Mouse (Mus musculus): Measurements from ENCODE around the gene Vav3. TPM values are rescaled to one million over a fixed set of nuclear protein-coding genes. Genes with fewer than 3 reads are reported as not detected.

Gene Vav3
- polyA plus RNA-seq, 1 experiment from 2014 or later: 27.7 TPM

GRCm38 (mm10) chr3:109578347-109578746, 237.9 kb downstream of the Vav3 start:
- peak overlapping the region; percentile 3; the same call in 1 of the 2 replicates for H3K4me2 ChIP-seq (replicated peaks; ENCODE audit: low read depth, low read length)
- no peaks in the 10 kb centered on the region for H3K27me3 ChIP-seq (ENCODE audit: insufficient read depth, low read length)
- peak overlapping the region; percentile 77 for H3K27ac ChIP-seq (ENCODE audit: low read length)
- ATAC-seq (ENCODE audit: low FRiP score, low TSS enrichment): peak; percentile 79
- no peak overlapping the region for H3K9ac ChIP-seq (replicated peaks; ENCODE audit: low read length)
- H3K4me1 ChIP-seq (ENCODE audit: insufficient read depth, low read length): peaks cover 12% of the 10 kb centered on the region
- WGBS: 61% methylated on average over 3 of the region's 3 CpGs
- no peak overlapping the region for H3K4me3 ChIP-seq (ENCODE audit: low read length)
- H3K9me3 ChIP-seq (ENCODE audit: low read length): no peaks in the 10 kb centered on the region
- H3K36me3 ChIP-seq (ENCODE audit: insufficient read depth, low read length): no peaks in the 10 kb centered on the region

- H3K36me3 ChIP-seq (ENCODE audit: insufficient read depth, low read length): no peaks in the 10 kb centered on the region
- H3K9me3 ChIP-seq (ENCODE audit: low read length): no peaks in the 10 kb centered on the region
- no peaks in the 10 kb centered on the region for H3K27me3 ChIP-seq (ENCODE audit: insufficient read depth, low read length)
- 0 out of 2 replicates have a peak, but pooled peaks have one; percentile 74 for ATAC-seq (ENCODE audit: low FRiP score, low TSS enrichment)
- H3K4me2 ChIP-seq (replicated peaks; ENCODE audit: low read depth, low read length): no peak overlapping the region
- H3K27ac ChIP-seq (ENCODE audit: low read length): peak overlapping the region; percentile 77; the same call in 1 of the 2 replicates
- no peak overlapping the region for H3K9ac ChIP-seq (replicated peaks; ENCODE audit: low read length)
- WGBS: 28% methylated on average over 7 of the region's 7 CpGs
- H3K4me1 ChIP-seq (ENCODE audit: insufficient read depth, low read length): peaks cover 12% of the 10 kb centered on the region
- H3K4me3 ChIP-seq (ENCODE audit: low read length): no peak overlapping the region
Observed at GRCm38 (mm10) chr3:109578983-109579382, 238.5 kb downstream of the Vav3 start.

- H3K9ac ChIP-seq (replicated peaks; ENCODE audit: low read length): no peak overlapping the region
- H3K4me2 ChIP-seq (replicated peaks; ENCODE audit: low read depth, low read length): no peak overlapping the region
- no peak for ATAC-seq (ENCODE audit: low FRiP score, low TSS enrichment)
- H3K9me3 ChIP-seq (ENCODE audit: low read length): no peaks in the 10 kb centered on the region
- H3K4me1 ChIP-seq (ENCODE audit: insufficient read depth, low read length): no peaks in the 10 kb centered on the region
- H3K36me3 ChIP-seq (ENCODE audit: insufficient read depth, low read length): no peaks in the 10 kb centered on the region
- no peaks in the 10 kb centered on the region for H3K27me3 ChIP-seq (ENCODE audit: insufficient read depth, low read length)
- H3K4me3 ChIP-seq (ENCODE audit: low read length): no peak overlapping the region
- H3K27ac ChIP-seq (ENCODE audit: low read length): no peak overlapping the region
Observed at GRCm38 (mm10) chr3:109585946-109586345, 245.5 kb downstream of the Vav3 start.

GRCm38 (mm10) chr3:109592970-109593369, 252.5 kb downstream of the Vav3 start:
- Histone ChIP-seq H3K9ac (replicated peaks; ENCODE audit: low read length) (no peak overlapping the region), H3K4me2 (replicated peaks; ENCODE audit: low read depth, low read length) (no peak overlapping the region), H3K27me3 (ENCODE audit: insufficient read depth, low read length) (no peaks in the 10 kb centered on the region), H3K4me3 (ENCODE audit: low read length) (no peak overlapping the region), H3K9me3 (ENCODE audit: low read length) (no peaks in the 10 kb centered on the region), H3K36me3 (ENCODE audit: insufficient read depth, low read length) (no peaks in the 10 kb centered on the region), H3K4me1 (ENCODE audit: insufficient read depth, low read length) (no peaks in the 10 kb centered on the region), H3K27ac (ENCODE audit: low read length) (no peak overlapping the region)
- 78% methylated on average over 6 of the region's 6 CpGs for WGBS
- no peak for ATAC-seq (ENCODE audit: low FRiP score, low TSS enrichment)

GRCm38 (mm10) chr3:109596084-109596483, 255.6 kb downstream of the Vav3 start:
- no peaks in the 10 kb centered on the region for H3K4me1 ChIP-seq (ENCODE audit: insufficient read depth, low read length)
- H3K9me3 ChIP-seq (ENCODE audit: low read length): no peaks in the 10 kb centered on the region
- no peak overlapping the region for H3K4me2 ChIP-seq (replicated peaks; ENCODE audit: low read depth, low read length)
- 70% methylated on average over 3 of the region's 3 CpGs for WGBS
- no peaks in the 10 kb centered on the region for H3K36me3 ChIP-seq (ENCODE audit: insufficient read depth, low read length)
- no peak overlapping the region for H3K27ac ChIP-seq (ENCODE audit: low read length)
- no peak overlapping the region for H3K9ac ChIP-seq (replicated peaks; ENCODE audit: low read length)
- no peaks in the 10 kb centered on the region for H3K27me3 ChIP-seq (ENCODE audit: insufficient read depth, low read length)
- no peak overlapping the region for H3K4me3 ChIP-seq (ENCODE audit: low read length)
- ATAC-seq (ENCODE audit: low FRiP score, low TSS enrichment): no peak

GRCm38 (mm10) chr3:109600699-109601451, 260.4 kb downstream of the Vav3 start:
- no peak overlapping the region for H3K27ac ChIP-seq (ENCODE audit: low read length)
- H3K4me3 ChIP-seq (ENCODE audit: low read length): no peak overlapping the region
- H3K9ac ChIP-seq (replicated peaks; ENCODE audit: low read length): no peak overlapping the region
- no peaks in the 10 kb centered on the region for H3K4me1 ChIP-seq (ENCODE audit: insufficient read depth, low read length)
- no peak for ATAC-seq (ENCODE audit: low FRiP score, low TSS enrichment)
- 75% methylated on average over 4 of the region's 4 CpGs for WGBS
- H3K27me3 ChIP-seq (ENCODE audit: insufficient read depth, low read length): no peaks in the 10 kb centered on the region
- H3K9me3 ChIP-seq (ENCODE audit: low read length): no peaks in the 10 kb centered on the region
- H3K36me3 ChIP-seq (ENCODE audit: insufficient read depth, low read length): no peaks in the 10 kb centered on the region
- H3K4me2 ChIP-seq (replicated peaks; ENCODE audit: low read depth, low read length): no peak overlapping the region

- H3K27me3 ChIP-seq (ENCODE audit: insufficient read depth, low read length): no peaks in the 10 kb centered on the region
Observed at GRCm38 (mm10) chr3:109602753-109603152, 262.3 kb downstream of the Vav3 start.

GRCm38 (mm10) chr3:109606121-109606520, 265.7 kb downstream of the Vav3 start:
- no peak for ATAC-seq (ENCODE audit: low FRiP score, low TSS enrichment)
- no peaks in the 10 kb centered on the region for H3K9me3 ChIP-seq (ENCODE audit: low read length)
- H3K27ac ChIP-seq (ENCODE audit: low read length): no peak overlapping the region
- 86% methylated on average over 2 of the region's 2 CpGs for WGBS
- no peak overlapping the region for H3K9ac ChIP-seq (replicated peaks; ENCODE audit: low read length)
- no peak overlapping the region for H3K4me2 ChIP-seq (replicated peaks; ENCODE audit: low read depth, low read length)
- H3K27me3 ChIP-seq (ENCODE audit: insufficient read depth, low read length): no peaks in the 10 kb centered on the region
- H3K36me3 ChIP-seq (ENCODE audit: insufficient read depth, low read length): no peaks in the 10 kb centered on the region
- no peaks in the 10 kb centered on the region for H3K4me1 ChIP-seq (ENCODE audit: insufficient read depth, low read length)
- H3K4me3 ChIP-seq (ENCODE audit: low read length): no peak overlapping the region

More at GRCm38 (mm10) chr3:109602753-109603152, 262.3 kb downstream of the Vav3 start:
- WGBS: 13% methylated on average over 1 of the region's 1 CpGs
- H3K9me3 ChIP-seq (ENCODE audit: low read length): no peaks in the 10 kb centered on the region
- H3K4me1 ChIP-seq (ENCODE audit: insufficient read depth, low read length): no peaks in the 10 kb centered on the region
- H3K4me3 ChIP-seq (ENCODE audit: low read length): no peak overlapping the region
- H3K9ac ChIP-seq (replicated peaks; ENCODE audit: low read length): no peak overlapping the region
- H3K36me3 ChIP-seq (ENCODE audit: insufficient read depth, low read length): no peaks in the 10 kb centered on the region
- H3K4me2 ChIP-seq (replicated peaks; ENCODE audit: low read depth, low read length): no peak overlapping the region
- no peak overlapping the region for H3K27ac ChIP-seq (ENCODE audit: low read length)
- ATAC-seq (ENCODE audit: low FRiP score, low TSS enrichment): no peak

- no peaks in the 10 kb centered on the region for H3K9me3 ChIP-seq (ENCODE audit: low read length)
- H3K4me2 ChIP-seq (replicated peaks; ENCODE audit: low read depth, low read length): no peak overlapping the region
- H3K36me3 ChIP-seq (ENCODE audit: insufficient read depth, low read length): no peaks in the 10 kb centered on the region
- 35% methylated on average over 3 of the region's 3 CpGs for WGBS
- peaks cover 24% of the 10 kb centered on the region for H3K4me1 ChIP-seq (ENCODE audit: insufficient read depth, low read length)
- no peaks in the 10 kb centered on the region for H3K27me3 ChIP-seq (ENCODE audit: insufficient read depth, low read length)
- no peak overlapping the region for H3K4me3 ChIP-seq (ENCODE audit: low read length)
- ATAC-seq (ENCODE audit: low FRiP score, low TSS enrichment): peak; percentile 67; the same call in 1 of the 2 replicates
- peak overlapping the region; percentile 82 for H3K27ac ChIP-seq (ENCODE audit: low read length)
- H3K9ac ChIP-seq (replicated peaks; ENCODE audit: low read length): no peak overlapping the region
Observed at GRCm38 (mm10) chr3:109621721-109622120, 281.3 kb downstream of the Vav3 start.

GRCm38 (mm10) chr3:109622361-109622760, 281.9 kb downstream of the Vav3 start:
- no peaks in the 10 kb centered on the region for H3K36me3 ChIP-seq (ENCODE audit: insufficient read depth, low read length)
- H3K4me1 ChIP-seq (ENCODE audit: insufficient read depth, low read length): peaks cover 24% of the 10 kb centered on the region
- ATAC-seq (ENCODE audit: low FRiP score, low TSS enrichment): peak; percentile 92
- H3K27ac ChIP-seq (ENCODE audit: low read length): peak overlapping the region; percentile 82; the same call in 1 of the 2 replicates
- no peaks in the 10 kb centered on the region for H3K9me3 ChIP-seq (ENCODE audit: low read length)
- no peak overlapping the region for H3K4me3 ChIP-seq (ENCODE audit: low read length)
- H3K27me3 ChIP-seq (ENCODE audit: insufficient read depth, low read length): no peaks in the 10 kb centered on the region
- no peak overlapping the region for H3K9ac ChIP-seq (replicated peaks; ENCODE audit: low read length)
- no peak overlapping the region for H3K4me2 ChIP-seq (replicated peaks; ENCODE audit: low read depth, low read length)
- WGBS: 32% methylated on average over 1 of the region's 1 CpGs

All from kidney, embryonic 16.5 days (tissue).